Comparison of ENCODE assay signal across 8 mouse cellular contexts in genomic region chr15:80462106-80462505, GRCm38 (mm10).
DNase-seq lines count a peak whose midpoint lies in the region; ATAC-seq lines count a peak whose summit lies in the region.

No protein-coding gene starts in this region.

- 0 out of 2 replicates have a peak, but pooled peaks cover 3% of the 10 kb centered on the region for H3K27me3 ChIP-seq in forebrain, embryonic 11.5 days (ENCODE audit: control insufficient read depth, insufficient read depth, low read length)
- 0 out of 2 replicates have a peak, but pooled peaks cover 3% of the 10 kb centered on the region for H3K27me3 ChIP-seq in forebrain, embryonic 16.5 days (replicated peaks; ENCODE audit: control insufficient read depth, insufficient read depth, low read length)

- H3K27ac ChIP-seq in forebrain, embryonic 11.5 days (ENCODE audit: low read depth, low read length) = no peak overlapping the region
- H3K27ac ChIP-seq in forebrain, embryonic 16.5 days (ENCODE audit: low read length) = no peak overlapping the region

- peak overlapping the region; percentile 38; the same call in 1 of the 2 replicates for H3K4me2 ChIP-seq in forebrain, embryonic 11.5 days (ENCODE audit: low read depth, low read length, severe bottlenecking)
- H3K4me2 ChIP-seq in forebrain, embryonic 16.5 days (ENCODE audit: low read length) = no peak overlapping the region

- ATAC-seq in forebrain, embryonic 11.5 days (replicated peaks; ENCODE audit: low FRiP score) = 0 out of 2 replicates have a peak, but pooled peaks have one; percentile 27
- ATAC-seq in forebrain, embryonic 16.5 days = no peak
- peak; percentile 68 for ATAC-seq in megakaryocyte progenitor cell, adult 5-6 weeks (replicated peaks; ENCODE audit: poor library complexity)

- peak; percentile 71 for DNase-seq in forebrain, embryonic 11.5 days (ENCODE audit: low spot score)
- peak; percentile 80 for DNase-seq in embryo, embryonic 10.5 days (ENCODE audit: low spot score)
- peak; percentile 53 for DNase-seq in induced T-regulatory cell, adult 2 months (ENCODE audit: low read depth)
- DNase-seq in thymus, postnatal 25 days = peak; percentile 40
- DNase-seq in frontal cortex, postnatal 10 days (ENCODE audit: low spot score in 2 of 2) = no peak
- DNase-seq in ovary, postnatal 36 days (ENCODE audit: low spot score) = no peak

- H3K9me3 ChIP-seq in forebrain, embryonic 11.5 days (ENCODE audit: control insufficient read depth, low read length) = no peaks in the 10 kb centered on the region
- no peaks in the 10 kb centered on the region for H3K9me3 ChIP-seq in forebrain, embryonic 16.5 days (ENCODE audit: control insufficient read depth, low read length)

- H3K4me1 ChIP-seq in forebrain, embryonic 11.5 days (replicated peaks; ENCODE audit: control insufficient read depth, insufficient read depth, low read length) = peaks cover 7% of the 10 kb centered on the region; the same call in 1 of the 2 replicates
- H3K4me1 ChIP-seq in forebrain, embryonic 16.5 days (replicated peaks; ENCODE audit: control insufficient read depth, insufficient read depth, low read length) = peaks cover 13% of the 10 kb centered on the region

- H3K36me3 ChIP-seq in forebrain, embryonic 11.5 days (ENCODE audit: control insufficient read depth, insufficient read depth, low read length) = no peaks in the 10 kb centered on the region
- H3K36me3 ChIP-seq in forebrain, embryonic 16.5 days (ENCODE audit: control insufficient read depth, insufficient read depth) = no peaks in the 10 kb centered on the region

- WGBS in forebrain, embryonic 11.5 days = 1% methylated on average over 9 of the region's 9 CpGs
- WGBS in forebrain, embryonic 16.5 days = 0% methylated on average over 9 of the region's 9 CpGs

- no peak overlapping the region for H3K4me3 ChIP-seq in forebrain, embryonic 11.5 days (ENCODE audit: low read depth, low read length)
- H3K4me3 ChIP-seq in forebrain, embryonic 16.5 days (replicated peaks; ENCODE audit: low read length) = no peak overlapping the region

- H3K9ac ChIP-seq in forebrain, embryonic 11.5 days (ENCODE audit: low read length) = no peak overlapping the region
- no peak overlapping the region for H3K9ac ChIP-seq in forebrain, embryonic 16.5 days (replicated peaks; ENCODE audit: low read depth, low read length)

Comparison
In these comparisons a context has a peak if more than half of its experiments do, and no peak if none do; other contexts are left out.
1. DNase-seq: peak in forebrain, embryonic 11.5 days (single experiment), embryo, embryonic 10.5 days (single experiment), induced T-regulatory cell, adult 2 months (single experiment) and thymus, postnatal 25 days (single experiment); none in frontal cortex, postnatal 10 days (0 of 2) and ovary, postnatal 36 days (single experiment).